ENCODE assay signal across 11 mouse cellular contexts in the genomic region with DNA sequence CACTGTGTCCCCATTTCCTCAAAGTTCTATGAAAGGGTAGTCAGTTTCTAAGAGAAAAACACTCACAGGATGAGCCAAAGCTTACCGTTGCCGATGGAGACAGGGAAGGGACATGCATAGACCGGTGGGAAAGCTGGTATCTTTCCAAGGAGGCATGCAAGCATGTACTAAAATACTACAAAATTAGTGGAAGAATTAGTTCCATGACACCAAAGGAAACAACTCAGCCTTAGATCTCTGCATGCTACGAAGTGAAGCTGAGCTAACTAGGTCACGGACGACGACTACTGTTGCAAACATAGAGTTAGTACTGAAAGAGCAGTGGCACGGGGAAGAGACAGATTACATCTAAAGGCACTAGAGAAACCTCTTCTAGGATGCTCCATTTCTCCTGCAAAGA. TPM values are rescaled to one million over a fixed set of nuclear protein-coding genes. Genes with fewer than 3 reads are reported as not detected.
"Had no signal": no experiment of that assay in that cellular context is flagged by ENCODE, and none has a peak within 500 bp of the region (broad histone marks: within the 10 kb centered on the region; RNA-seq: fewer than 3 reads in every experiment).

No protein-coding gene starts in this region.

- ATAC-seq: midbrain, embryonic 13.5 days; midbrain, embryonic 15.5 days had no signal

- H3K9me3 ChIP-seq: midbrain, embryonic 10.5 days; midbrain, embryonic 13.5 days; midbrain, embryonic 15.5 days; neural tube, embryonic 13.5 days; neural tube, embryonic 15.5 days had no signal

- H3K27ac ChIP-seq: liver, embryonic 14.5 days; midbrain, embryonic 10.5 days; midbrain, embryonic 13.5 days; midbrain, embryonic 15.5 days; neural tube, embryonic 13.5 days; neural tube, embryonic 15.5 days had no signal

- H3K9ac ChIP-seq: liver, embryonic 14.5 days; lung, embryonic 14.5 days; midbrain, embryonic 13.5 days; midbrain, embryonic 15.5 days; neural tube, embryonic 13.5 days; neural tube, embryonic 15.5 days had no signal

- H3K4me3 ChIP-seq: midbrain, embryonic 10.5 days; midbrain, embryonic 13.5 days; midbrain, embryonic 15.5 days; myocyte; neural tube, embryonic 13.5 days; neural tube, embryonic 15.5 days had no signal

- H3K27me3 ChIP-seq: midbrain, embryonic 13.5 days; midbrain, embryonic 15.5 days; neural tube, embryonic 13.5 days; neural tube, embryonic 15.5 days had no signal

- H3K36me3 ChIP-seq: midbrain, embryonic 13.5 days; midbrain, embryonic 15.5 days; neural tube, embryonic 13.5 days; neural tube, embryonic 15.5 days had no signal

- DNase-seq: right cerebral cortex, postnatal 25 days had no signal

- H3K4me2 ChIP-seq: lung, embryonic 14.5 days; midbrain, embryonic 13.5 days; midbrain, embryonic 15.5 days; neural tube, embryonic 13.5 days; neural tube, embryonic 15.5 days had no signal

RNA-seq across cellular contexts. Expression of a gene that starts 10.2 kb away (rescaled TPM):
- total RNA-seq: megakaryocyte, adult 5-6 weeks had no signal

RNA-seq across cellular contexts. Expression of a gene that starts 20.6 kb away (rescaled TPM):
- total RNA-seq: megakaryocyte, adult 5-6 weeks; megakaryocyte-erythroid progenitor cell, adult 5-6 weeks had no signal
